Mouse (Mus musculus): Measurements from ENCODE around the gene Stxbp6.
"Not testable (repeated sequence)": the region's sequence is repeated elsewhere in the genome, so short reads cannot be mapped to it uniquely, and the experiment has no call there.

Stxbp6 gene

GRCm38 (mm10) chr12:45056372-45056771 lies 18.1 kb downstream of the Stxbp6 start:
- no peak for DNase-seq (ENCODE audit: low spot score in 2 of 2)

GRCm38 (mm10) chr12:45053319-45053718 lies 21.2 kb downstream of the Stxbp6 start:
- DNase-seq (ENCODE audit: low spot score in 2 of 2), result no peak

GRCm38 (mm10) chr12:45052860-45053259 lies 21.6 kb downstream of the Stxbp6 start:
- no peak for DNase-seq (ENCODE audit: low spot score in 2 of 2)

GRCm38 (mm10) chr12:45049894-45050293 lies 24.6 kb downstream of the Stxbp6 start:
- peak in 1 of 2 experiments; percentile 61 for DNase-seq (ENCODE audit: low spot score in 2 of 2)

- not testable (repeated sequence) for DNase-seq (ENCODE audit: low spot score in 2 of 2)
Measured at GRCm38 (mm10) chr12:45047711-45048110, 26.8 kb downstream of the Stxbp6 start.

- DNase-seq (ENCODE audit: low spot score in 2 of 2), result no peak
Measured at GRCm38 (mm10) chr12:45047172-45047571, 27.3 kb downstream of the Stxbp6 start.

GRCm38 (mm10) chr12:45044581-45044980 lies 29.9 kb downstream of the Stxbp6 start:
- DNase-seq (ENCODE audit: low spot score in 2 of 2), result no peak

- DNase-seq (ENCODE audit: low spot score in 2 of 2), result no peak
Measured at GRCm38 (mm10) chr12:45042591-45043091, 31.9 kb downstream of the Stxbp6 start.

- no peak for DNase-seq (ENCODE audit: low spot score in 2 of 2)
Measured at GRCm38 (mm10) chr12:45037496-45037895, 37.0 kb downstream of the Stxbp6 start.

- DNase-seq (ENCODE audit: low spot score in 2 of 2), result no peak
Measured at GRCm38 (mm10) chr12:45037091-45037490, 37.4 kb downstream of the Stxbp6 start.

GRCm38 (mm10) chr12:45030681-45031080 lies 43.8 kb downstream of the Stxbp6 start:
- DNase-seq (ENCODE audit: low spot score in 2 of 2), result no peak

GRCm38 (mm10) chr12:45026347-45026746 lies 48.2 kb downstream of the Stxbp6 start:
- no peak for DNase-seq (ENCODE audit: low spot score in 2 of 2)

GRCm38 (mm10) chr12:45020018-45020417 lies 54.5 kb downstream of the Stxbp6 start:
- no peak for DNase-seq (ENCODE audit: low spot score in 2 of 2)

- no peak for DNase-seq (ENCODE audit: low spot score in 2 of 2)
Measured at GRCm38 (mm10) chr12:45019059-45019822, 55.3 kb downstream of the Stxbp6 start.

GRCm38 (mm10) chr12:45013246-45013756 lies 61.2 kb downstream of the Stxbp6 start:
- peak in 1 of 2 experiments; percentile 19 for DNase-seq (ENCODE audit: low spot score in 2 of 2)

GRCm38 (mm10) chr12:45011436-45012089 lies 62.9 kb downstream of the Stxbp6 start:
- no peak for DNase-seq (ENCODE audit: low spot score in 2 of 2)

GRCm38 (mm10) chr12:45011006-45011405 lies 63.5 kb downstream of the Stxbp6 start:
- no peak for DNase-seq (ENCODE audit: low spot score in 2 of 2)

GRCm38 (mm10) chr12:45009984-45010611 lies 64.4 kb downstream of the Stxbp6 start:
- DNase-seq (ENCODE audit: low spot score in 2 of 2), result no peak

- DNase-seq (ENCODE audit: low spot score in 2 of 2), result no peak
Measured at GRCm38 (mm10) chr12:45006569-45006968, 67.9 kb downstream of the Stxbp6 start.

- peak in 1 of 2 experiments; percentile 14 for DNase-seq (ENCODE audit: low spot score in 2 of 2)
Measured at GRCm38 (mm10) chr12:45006049-45006448, 68.5 kb downstream of the Stxbp6 start.

- no peak for DNase-seq (ENCODE audit: low spot score in 2 of 2)
Measured at GRCm38 (mm10) chr12:45001996-45002395, 72.5 kb downstream of the Stxbp6 start.

GRCm38 (mm10) chr12:44997422-44997821 lies 77.1 kb downstream of the Stxbp6 start:
- DNase-seq (ENCODE audit: low spot score in 2 of 2), result no peak
